Mouse (Mus musculus) brain, embryonic 14.5 days (tissue): ENCODE measurements around the gene Fmo1. TPM values are rescaled to one million over a fixed set of nuclear protein-coding genes. Genes with fewer than 3 reads are reported as not detected.
A peak's percentile ranks its signal among the peaks of the same experiment; 100 is the strongest.

ENCODE experiments used
- DNase-seq: peaks from one replicate; pipeline ENCODE4 v3.0.0-alpha.2; 2011; ENCODE audit warnings: low read depth
- CTCF ChIP-seq: fragments of 200-500 bp; IDR thresholded peaks from 2 replicates; pipeline ENCODE4 v1.5.1; 2012; ENCODE audit warnings: inconsistent platforms, mild to moderate bottlenecking, moderate library complexity, borderline replicate concordance; ENCODE audit not compliant: insufficient read depth, insufficient read length; ENCODE audit errors: extremely low read depth
- POLR2A ChIP-seq: fragments of 200-500 bp; IDR thresholded peaks from 2 replicates; pipeline ENCODE4 v1.6.1; 2012; ENCODE audit warnings: mild to moderate bottlenecking, inconsistent platforms, borderline replicate concordance; ENCODE audit not compliant: poor library complexity, insufficient read depth, insufficient read length, severe bottlenecking; ENCODE audit errors: extremely low read depth
- polyA plus RNA-seq: library from polyadenylated mRNA; depleted of rRNA; stranded (reverse); fragments of >200 nt; gene quantifications from 2 replicates; pipeline ENCODE4 v1.2.3, GENCODE M21; 2012

Gene Fmo1
- polyA plus RNA-seq, 1 experiment, result 38.2 TPM

DNA sequence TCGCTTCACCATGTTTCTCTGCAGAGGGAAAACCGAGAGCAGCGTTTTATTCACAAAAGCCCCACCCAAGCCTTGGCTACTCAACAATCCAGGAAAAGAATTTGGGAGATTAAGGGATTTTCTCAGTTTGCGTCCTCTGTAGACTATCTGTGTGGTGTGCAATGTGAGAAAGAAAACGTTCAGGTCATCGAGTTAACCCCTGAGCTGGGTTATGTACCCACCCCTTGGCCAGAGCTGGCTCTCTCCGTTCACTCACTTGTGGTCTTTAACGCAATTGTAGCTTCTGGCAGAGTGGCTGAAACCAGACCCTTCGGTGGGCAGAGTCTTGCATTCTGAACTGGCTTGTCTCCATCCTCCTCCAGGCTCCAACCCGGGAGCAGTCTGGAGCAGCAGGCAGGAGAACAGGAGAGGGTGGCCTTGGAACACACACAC is 6.8 kb downstream of the Fmo1 start:
- no peak for TF ChIP-seq CTCF
- TF ChIP-seq POLR2A, result no peak
- peak; percentile 34 for DNase-seq

DNA sequence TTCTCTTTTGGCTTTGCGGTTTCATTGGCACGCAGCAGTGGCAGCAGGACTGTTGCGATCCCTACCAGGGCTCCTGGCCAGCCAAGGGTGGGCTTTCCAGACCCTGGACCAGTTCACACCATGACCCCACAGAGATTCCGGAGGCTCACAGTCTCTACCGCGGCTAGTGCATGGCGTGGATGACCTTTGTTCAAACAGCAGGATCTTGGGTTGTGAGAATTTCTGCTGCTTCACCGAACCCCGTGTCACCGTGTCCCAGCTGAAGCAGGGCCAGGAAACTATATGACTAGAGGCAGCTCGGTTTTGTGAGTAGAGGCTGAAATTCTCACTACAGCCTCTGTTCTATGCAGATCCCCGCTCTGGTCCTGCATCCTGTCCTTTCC is 7.7 kb downstream of the Fmo1 start:
- TF ChIP-seq POLR2A (no peak), CTCF (no peak)
- DNase-seq, result peak; percentile 65

DNA sequence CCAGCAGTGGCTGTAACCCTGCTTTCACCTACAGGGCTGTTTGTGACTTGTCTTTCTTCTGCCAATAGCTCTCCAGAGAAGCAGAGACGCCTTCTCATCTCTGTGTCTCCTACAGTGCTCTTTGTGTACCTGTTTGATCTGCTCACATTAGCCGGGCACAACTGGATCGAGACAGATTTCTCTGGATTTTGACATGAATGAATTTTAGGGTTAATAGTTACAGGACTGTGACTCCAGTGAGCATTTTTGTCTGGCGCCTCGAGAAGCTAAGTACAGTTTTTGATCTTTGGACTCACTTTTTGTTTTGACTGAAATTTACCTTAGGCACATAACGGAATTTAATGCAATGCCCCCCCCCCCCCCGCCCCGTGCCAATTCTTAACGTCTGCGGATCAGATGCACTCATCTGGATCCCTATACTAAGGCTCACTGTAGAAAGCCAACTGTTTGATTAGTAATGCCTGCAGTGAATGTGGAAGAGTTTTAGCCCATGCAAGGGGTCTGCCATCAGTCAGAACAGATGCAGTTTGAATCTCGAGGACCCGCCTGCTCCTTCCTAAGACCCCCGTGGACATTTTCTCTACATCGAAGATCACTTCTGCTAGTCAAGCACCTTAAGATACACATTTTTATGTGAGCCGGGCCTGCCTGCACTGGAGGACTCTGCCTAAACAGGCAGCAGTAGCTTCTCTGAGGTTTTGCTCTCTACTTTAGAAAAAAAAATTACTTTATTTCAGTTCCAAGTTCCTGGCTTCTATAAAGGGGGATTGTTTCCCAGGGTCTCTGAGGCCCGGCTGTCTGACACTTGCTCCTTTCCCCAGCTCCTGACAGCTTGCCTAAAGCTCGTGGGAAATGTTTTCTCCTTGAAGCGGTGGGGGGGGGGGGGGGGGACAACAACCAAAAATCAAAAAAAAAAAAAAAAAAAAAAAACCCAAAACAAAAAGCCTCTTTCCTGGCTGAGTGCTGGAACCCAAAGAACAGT is 8.4 kb downstream of the Fmo1 start:
- DNase-seq, result peak; percentile 65

DNA sequence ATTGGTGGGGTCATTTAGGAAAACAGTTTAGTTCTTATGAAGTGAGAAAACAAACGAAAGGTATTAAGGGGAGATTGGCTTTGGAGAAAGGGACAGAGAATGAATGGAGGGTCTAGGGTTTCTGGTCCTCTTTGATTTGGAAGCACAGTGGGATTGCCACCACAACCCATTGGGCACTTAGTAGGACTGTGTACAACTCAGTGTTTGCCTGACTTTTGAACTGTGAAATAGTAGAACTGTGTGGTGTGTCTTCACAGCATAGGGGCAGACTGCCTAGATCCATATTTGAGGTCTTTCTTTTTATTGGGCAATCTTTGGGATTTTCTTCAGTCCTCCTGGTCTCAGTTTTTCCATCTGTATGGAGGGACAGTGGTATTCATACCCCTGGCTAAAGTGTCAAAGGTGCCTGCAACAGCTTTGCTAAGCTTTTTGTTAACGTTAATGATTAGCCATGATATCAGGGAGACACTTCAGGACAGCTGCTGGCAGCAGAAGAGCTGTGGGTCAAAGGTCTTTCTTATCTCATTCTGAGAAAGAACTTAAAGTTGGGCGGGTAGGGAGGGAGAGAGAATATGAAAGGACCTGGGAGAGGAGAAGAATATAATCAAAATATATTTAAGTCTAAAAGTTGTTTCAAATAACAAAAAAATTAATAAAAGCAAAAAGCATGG is 12.5 kb downstream of the Fmo1 start:
- no peak for DNase-seq
- TF ChIP-seq POLR2A, result no peak
- TF ChIP-seq CTCF, result no peak

More for the DNA sequence above, 8.4 kb downstream of the Fmo1 start:
- no peak for TF ChIP-seq CTCF

DNA sequence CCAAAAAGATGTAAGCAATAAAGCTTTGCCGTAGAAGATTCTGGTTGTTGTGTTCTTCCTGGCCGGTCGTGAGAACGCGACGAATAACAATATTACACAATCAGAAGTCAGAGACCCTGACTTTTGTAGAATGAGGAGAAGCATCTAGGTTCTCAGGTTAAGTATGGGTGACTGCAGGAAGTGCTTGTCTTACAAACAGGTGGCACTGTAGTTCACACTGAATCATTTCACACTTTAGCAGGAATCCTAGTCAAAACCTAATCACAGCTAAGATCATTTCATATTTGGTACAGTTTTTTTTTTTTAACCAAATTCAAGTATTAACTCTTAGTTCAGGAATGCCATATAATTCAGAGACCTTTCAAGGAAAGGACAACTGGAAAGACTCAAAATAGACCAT is 18.9 kb downstream of the Fmo1 start:
- TF ChIP-seq CTCF (no peak), POLR2A (no peak)
- no peak for DNase-seq

DNA sequence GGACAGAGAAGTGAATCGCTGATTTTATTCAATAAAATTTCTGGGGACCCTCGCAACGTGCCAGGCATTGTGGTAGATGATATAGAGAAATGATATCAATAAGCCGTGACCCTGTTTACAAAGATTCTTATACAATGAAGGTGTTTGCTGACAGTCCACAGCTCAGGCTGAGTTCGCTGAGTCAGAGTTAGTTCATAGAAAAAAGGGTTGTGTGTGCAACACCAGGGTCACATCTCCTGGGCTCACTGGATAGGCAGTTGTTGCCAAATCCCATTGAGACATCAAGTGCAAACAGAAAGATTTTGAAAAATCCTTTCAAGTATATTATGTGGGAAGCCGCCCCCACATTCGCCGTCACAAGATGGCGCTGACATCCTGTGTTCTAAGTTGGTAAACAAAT is 26.2 kb downstream of the Fmo1 start:
- TF ChIP-seq POLR2A (no peak), CTCF (no peak)
- no peak for DNase-seq

DNA sequence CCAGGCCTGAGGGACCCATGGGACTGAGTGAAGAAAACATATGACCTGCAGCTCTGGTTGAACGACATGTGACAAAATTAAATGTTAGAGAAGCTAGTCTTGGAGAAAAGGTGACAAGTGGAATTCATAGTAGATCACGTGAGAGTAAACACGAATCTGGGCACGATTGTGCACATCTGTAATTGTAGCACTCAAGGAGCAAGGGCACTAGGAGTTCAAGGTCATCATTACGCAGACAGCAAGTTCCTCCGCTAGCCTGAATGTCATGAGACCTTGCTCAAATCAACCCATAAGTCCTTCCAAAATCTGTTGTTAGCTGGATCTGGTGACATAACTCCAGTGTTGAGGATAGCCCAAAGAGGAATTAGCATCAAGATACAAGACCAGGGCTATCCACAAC is 27.4 kb downstream of the Fmo1 start:
- DNase-seq, result no peak
- TF ChIP-seq POLR2A, result no peak
- no peak for TF ChIP-seq CTCF

DNA sequence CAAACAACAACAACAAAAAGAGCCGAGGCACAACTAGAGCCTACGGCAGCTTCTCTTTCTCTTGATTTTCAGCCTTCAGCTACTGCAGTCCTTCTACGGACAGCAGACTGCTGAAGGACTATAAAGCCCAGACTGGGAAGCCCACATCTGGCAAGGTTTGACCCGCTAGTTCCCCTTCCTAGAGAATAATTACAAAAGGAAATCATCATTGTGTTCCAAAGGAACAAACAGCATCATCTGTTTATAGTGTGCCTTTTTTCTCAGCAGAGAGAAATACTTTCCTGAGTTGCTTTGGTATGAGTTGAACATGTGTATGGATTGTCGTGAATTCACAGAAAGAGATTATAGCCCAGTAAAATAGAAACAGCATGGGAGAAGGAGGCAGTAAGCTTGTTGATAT is 32.1 kb downstream of the Fmo1 start:
- TF ChIP-seq POLR2A (no peak), CTCF (no peak)

DNA sequence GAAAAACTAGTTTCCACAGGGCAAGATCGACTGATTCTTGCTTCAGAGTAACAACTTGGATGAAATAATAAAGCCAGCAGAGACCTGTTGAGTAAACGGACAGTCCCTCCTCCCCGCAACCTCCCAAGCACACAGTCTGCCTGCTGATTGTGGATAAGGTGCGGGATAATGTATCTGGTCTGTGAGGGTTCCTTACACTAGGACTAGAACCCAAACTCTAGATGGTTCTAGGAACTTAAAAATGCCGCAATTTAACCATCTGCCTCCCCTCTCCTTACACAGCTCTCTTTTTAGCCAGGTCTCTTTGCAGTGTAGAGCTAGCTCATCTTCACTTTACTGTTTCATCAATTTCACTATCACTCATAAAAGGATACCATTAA is 33.8 kb downstream of the Fmo1 start:
- TF ChIP-seq POLR2A, result no peak
- TF ChIP-seq CTCF, result no peak

More for the DNA sequence above, 32.1 kb downstream of the Fmo1 start:
- DNase-seq, result no peak

DNA sequence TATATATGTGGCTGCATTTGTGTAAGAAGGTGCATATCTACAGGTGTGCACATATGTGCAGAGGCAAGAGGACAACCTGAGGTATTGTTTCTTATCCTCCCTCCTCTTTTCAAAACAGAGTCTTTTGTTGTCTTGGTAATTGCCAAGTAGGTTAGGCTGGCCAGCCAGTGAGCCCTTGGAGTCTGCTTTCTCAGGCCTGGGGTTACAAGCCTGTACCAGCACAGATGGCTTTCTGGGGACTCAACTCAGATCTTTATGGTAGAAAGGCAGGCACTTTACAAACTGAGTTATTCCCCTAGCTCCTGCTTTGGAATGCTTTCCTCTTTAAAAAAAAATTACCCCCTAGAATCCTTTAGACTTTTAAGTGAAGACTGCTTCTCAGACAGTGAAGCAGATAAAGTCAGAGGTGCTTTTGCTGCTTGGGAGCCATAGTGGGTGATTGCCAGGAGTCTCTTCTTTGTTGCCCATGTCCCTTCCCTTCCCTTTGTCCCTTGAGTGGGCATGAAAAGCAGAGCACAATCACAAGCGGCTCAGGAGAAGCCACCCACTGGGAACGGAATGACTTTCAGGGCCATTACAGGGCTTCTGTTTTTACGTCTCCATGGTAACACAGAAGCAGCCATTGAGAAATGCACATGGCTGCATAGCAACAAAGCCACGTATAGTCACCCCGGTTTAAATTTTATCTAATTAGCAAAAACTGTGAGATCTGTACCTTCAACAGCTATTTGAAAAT is 34.4 kb downstream of the Fmo1 start:
- DNase-seq, result peak; percentile 90
- TF ChIP-seq CTCF (no peak), POLR2A (no peak)

More for the DNA sequence above, 33.8 kb downstream of the Fmo1 start:
- DNase-seq, result no peak

DNA sequence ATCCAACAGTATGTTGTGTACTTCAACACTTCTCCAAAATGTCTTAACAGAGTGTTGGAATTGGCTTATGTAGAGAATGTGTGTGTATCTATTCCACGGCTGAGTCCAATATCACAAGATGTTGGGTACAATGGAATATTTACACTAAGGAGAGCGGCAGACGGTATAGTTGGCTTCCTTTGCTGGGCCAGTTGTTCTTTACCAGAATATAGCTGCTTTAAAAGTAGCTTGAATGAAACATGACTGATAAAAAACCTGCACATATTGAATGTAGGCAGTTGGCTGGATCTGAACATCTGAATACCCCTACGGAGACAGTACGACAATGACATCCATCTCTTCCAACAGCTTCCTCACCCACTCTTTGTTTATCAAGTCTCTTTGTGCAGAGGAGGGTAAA is 47.1 kb downstream of the Fmo1 start:
- TF ChIP-seq POLR2A (no peak), CTCF (no peak)
- no peak for DNase-seq
